Mouse (Mus musculus) heart, postnatal 0 days (tissue): ENCODE measurements at regions not wholly inside any gene's neighbourhood (a gene's known extent, or its start where the extent isn't known, plus 50 kb on each side); places are given as distances from the start of the nearest gene placed in this dataset.

Experiments used
- CTCF ChIP-seq: IDR thresholded peaks from 2 replicates; pipeline ENCODE4 v1.5.1; 2016; ENCODE audit warnings: antibody characterized with exemption, control low read depth, low read depth
- EP300 ChIP-seq: IDR thresholded peaks from 2 replicates; pipeline ENCODE4 v1.6.1; 2016; ENCODE audit warnings: antibody characterized with exemption, low read depth

DNA sequence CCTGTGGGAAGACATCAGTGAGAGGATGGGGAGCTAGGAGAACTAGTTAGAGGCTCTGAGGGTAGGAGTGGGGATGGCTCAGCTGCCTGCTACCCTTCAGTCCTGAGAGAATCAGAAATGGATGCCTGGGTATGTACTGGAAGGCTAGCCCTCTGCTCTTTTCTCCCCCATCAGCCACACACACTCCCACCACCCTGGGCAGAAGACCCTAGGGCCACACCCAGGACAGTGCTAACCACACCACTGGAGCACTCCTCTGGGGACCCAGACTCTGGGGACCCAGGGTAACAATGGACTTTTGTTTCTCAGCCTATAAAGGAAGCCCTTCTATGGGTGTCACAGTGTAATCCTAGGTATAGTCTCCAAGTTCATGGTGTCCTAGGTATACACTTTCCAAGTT lies 67.0 kb downstream of the Vcpkmt start:
- no peak for TF ChIP-seq EP300
- no peak for TF ChIP-seq CTCF
